Mouse (Mus musculus): ENCODE measurements around the gene Cdk4. TPM values are rescaled to one million over a fixed set of nuclear protein-coding genes. Genes with fewer than 3 reads are reported as not detected.
A peak's percentile ranks its signal among the peaks of the same experiment; 100 is the strongest.
"Not testable (repeated sequence)": the region's sequence is repeated elsewhere in the genome, so short reads cannot be mapped to it uniquely, and the experiment has no call there.

The Cdk4 gene
- total RNA-seq, 2 experiments from 2014 or later, result 43.3 to 46.9 TPM

DNA sequence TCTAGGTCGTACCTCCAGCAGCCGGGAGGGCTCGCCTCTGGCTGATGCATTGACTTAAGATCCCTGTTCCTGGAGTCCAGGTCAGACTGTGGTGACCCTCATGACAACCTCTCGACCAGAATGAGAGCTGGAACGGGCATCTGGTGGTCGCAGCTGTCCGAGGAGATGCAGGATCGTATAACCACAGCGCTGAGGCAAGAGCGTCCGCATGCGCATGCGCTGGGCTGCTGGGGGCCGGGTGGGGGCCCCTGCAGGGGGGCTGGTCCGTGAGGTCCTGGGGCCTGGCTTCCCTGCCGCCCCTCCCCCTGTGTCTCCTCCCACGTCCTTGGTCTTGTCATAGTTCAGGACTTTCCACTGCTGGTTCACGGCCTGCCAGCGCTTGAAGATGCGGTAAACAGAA is 6.8 kb upstream of the Cdk4 start:
- DNase-seq, result no peak

DNA sequence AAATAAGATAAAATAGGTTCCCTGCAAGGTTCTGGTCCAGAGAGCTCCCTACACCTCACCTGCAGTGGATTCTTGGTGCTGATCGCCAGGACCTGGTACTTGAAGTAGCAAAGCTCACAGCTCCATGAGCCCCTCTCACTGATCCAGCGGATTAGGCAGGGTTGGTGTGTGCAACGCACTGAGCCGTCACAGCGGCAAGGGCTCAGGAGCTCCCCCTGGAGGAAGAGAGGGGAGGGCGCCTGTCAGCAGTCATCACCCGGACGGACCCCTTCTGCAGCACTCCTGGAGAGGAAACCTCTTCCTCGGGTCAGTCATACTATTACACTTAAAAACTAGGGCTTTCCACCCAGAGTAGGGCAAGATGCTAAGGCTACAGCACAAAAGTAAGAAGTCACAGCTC is 5.2 kb upstream of the Cdk4 start:
- DNase-seq, result no peak

DNA sequence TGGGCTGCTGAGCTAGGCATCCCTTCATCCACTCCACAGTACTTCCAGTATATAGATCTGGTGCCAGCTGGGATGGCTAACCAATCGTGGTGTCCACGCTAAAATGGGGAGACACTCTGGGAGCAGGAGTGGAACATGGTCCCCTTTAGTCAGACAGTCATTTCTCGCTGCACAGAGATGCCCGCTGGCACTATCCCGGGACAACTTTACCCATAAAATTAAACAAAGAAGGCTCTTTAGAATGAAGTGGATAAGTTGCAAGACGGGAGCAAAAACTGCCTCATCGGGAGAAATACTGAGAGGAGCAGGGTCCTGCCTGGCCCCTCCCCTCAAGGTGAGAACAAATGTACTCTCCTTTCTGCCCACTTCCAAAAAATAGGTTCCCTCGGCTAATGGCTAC is 4.6 kb upstream of the Cdk4 start:
- DNase-seq, result no peak

DNA sequence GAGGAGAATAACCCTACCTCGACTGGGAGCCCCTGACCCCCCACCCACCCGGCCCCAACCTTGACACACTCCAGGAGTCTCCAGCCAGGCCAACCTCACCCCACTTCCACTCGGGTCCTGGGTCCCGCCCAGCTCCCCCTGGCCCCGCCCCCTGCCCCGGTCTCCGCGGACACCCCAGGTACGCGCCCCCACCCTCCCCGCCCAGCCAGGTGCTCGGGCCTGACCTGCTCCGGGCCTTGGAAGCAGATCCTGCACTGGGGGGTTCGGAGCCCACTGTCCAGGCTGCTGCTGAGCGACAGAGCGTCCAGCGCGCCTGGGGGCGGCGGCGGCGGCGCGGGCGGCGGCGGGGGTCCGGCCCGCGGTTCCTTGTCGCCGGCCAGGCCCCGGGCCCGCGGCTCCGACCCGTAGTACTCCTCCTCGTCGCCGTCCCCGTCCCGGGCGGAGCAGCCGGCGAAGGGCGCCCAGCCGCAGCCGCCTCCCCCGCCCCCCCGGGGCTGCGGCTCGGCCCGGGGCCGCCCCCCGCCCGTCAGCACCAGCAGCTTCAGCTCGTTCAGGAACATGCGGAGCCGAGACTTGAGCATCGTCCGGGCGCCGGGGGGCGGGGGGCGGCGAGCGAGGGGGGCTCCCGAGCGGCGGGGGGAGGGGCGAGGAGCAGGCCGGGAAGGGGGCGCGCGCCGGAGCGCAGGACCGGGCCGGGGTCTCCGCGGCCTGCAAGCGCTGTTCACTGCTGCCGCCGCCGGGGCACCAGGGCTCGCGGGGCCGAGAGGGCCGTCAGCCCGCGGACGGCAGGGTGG is 4.0 kb upstream of the Cdk4 start:
- no peak for DNase-seq

DNA sequence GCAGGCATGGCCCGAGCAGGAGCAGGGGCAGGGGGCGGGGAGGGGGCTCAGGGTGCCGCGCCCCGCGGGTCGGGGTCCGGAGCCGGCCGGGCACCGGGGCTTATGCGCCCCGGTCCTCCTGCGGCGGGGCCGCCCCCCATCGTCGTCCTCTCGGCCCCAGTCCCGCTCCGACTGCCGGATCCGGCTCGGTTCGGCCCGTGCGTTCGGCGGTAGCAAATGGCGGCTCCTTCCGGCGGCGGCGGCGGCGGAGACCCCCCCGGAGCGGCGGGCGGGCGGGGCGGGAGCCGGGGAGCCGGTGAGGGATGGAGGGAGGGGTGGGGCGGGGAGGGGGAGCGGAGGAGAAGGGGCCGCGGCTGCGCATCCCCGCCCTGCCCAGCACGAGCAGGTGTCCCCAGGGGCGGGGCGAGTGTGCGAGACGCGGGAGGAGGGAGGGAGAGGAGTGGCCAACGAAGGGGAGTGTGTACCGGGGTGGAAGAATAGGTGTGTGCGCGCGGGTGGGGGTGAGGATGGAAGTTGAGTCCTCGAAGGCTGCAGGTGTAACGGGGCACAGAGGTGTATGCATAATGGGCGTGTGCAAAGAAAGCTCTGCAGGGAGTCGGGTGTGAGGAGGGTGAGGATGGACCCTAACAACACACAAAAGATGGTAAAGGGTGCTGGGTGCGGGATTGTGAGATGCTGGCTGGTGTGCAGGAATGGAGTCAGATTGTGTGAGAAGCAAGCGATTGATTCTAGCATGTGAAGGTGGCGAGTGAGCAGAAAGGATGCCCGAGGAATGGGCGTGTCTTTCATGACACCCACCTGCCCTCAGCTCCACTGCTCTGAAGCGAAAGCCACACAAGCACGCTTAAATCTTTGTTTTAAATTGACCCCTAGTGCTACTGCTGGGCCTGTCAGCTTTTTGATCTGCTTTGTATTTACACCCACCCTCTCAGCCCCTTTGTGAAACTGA is 3.1 kb upstream of the Cdk4 start, which contains the start of gene March9:
TSS of gene March9 (minus strand) at position 217 of the 949 bp plus-strand sequence.
- DNase-seq, result peak; percentile 59

DNA sequence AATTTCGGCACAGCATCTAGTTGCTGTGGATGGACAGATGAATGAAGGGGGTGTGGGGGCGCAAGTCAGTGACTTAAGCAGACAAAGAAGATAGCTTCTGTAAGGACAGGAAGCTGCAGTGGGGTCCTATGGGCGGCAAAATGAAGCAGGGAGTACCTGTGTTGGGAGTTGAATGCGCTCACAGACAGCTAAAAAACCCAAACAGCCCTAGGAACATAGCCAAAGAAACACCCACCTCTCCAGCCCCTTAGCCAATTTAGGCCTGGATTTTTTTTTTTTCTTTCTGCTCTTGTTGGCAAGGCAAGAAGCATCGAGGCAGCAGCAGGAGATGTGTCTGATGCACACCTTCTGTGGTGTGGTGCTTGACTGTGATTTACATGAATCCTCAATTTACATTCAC is 2.2 kb upstream of the Cdk4 start:
- DNase-seq, result no peak

DNA sequence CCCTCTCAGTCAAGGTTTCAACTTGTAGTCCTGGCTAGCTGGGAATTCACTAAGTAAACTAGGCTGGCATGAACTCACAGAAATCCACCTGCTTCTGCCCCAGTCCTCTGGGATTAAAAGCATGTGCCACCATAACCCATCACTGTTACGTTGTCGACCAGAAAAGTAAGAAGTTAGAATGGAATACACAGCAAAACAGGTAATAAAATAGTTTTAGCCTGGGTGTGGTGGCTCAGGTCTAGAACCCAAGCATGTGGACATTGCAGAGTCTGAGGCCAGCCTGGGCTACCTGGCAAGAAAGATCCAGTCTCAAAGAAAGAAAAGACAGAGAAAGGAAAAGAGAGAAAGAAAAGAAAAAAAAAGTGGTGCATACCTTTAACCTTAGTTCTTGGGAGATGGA is 1.8 kb upstream of the Cdk4 start:
- DNase-seq, result no peak

DNA sequence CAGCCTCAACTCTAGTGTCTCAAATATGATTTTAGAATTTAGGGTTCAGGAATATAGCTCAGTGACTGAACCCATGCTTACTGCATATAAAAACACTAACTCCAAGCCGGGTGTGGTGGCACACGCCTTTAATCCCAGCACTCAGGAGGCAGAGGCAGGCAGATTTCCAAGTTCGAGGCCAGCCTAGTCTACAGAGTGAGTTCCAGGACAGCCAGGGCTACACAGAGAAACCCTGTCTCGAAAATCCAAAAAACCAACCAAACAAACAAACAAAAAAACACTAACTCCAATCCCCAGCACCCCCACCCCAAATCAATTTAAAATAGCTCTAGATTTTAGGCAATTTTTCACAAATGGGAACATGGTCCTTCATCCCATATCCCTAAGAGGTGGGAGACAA is 1.2 kb upstream of the Cdk4 start:
- not testable (repeated sequence) for DNase-seq

DNA sequence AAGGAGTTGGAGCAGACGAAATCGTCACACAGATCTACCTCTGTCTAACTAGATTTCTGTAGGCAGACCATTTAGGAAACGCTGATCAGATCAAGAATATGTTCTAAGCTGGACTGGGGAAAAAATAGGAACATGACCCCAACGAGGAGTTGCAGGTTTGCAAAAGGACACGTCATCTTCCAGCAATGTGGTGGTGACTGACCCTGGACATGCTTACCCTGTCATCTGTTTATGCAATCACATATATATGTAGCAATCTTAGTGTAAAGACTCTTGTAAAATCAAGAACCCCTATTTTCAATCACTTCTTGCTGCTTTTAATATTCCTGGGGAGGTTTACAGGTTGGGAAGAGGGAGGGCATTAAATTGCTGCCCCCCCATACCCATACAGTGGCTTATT is 831 bp upstream of the Cdk4 start:
- DNase-seq, result no peak

DNA sequence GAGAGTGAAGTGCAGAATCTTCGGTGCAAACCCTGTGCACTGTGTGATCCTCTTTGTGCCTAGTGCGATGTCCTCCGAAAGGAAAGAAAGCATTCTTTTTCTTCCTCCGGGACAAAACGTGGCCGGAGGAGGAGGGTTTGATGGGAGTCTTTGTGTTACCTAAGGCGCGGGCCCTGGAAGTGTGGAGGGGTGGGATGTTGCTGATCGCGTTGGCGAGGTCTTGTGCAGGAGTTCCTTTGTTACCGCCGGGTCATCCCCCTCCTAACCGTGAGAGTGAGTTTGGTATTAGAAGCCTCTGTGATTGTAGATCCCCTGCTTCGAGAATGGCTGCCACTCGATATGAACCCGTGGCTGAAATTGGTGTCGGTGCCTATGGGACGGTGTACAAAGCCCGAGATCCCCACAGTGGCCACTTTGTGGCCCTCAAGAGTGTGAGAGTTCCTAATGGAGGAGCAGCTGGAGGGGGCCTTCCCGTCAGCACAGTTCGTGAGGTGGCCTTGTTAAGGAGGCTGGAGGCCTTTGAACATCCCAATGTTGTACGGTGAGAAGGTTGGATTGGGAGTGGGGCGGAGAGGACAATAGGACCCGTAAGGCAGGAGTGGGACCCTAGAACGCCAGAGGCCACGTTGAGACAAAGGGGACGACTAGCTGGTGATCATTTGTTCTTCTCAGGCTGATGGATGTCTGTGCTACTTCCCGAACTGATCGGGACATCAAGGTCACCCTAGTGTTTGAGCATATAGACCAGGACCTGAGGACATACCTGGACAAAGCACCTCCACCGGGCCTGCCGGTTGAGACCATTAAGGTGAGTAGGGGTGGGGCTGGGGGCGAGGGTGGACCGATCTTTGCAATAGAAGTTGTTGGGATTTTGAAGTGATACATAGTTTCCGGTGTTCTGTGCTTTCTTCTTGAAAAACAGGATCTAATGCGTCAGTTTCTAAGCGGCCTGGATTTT is 858 bp downstream of the Cdk4 start:
- no peak for DNase-seq

DNA sequence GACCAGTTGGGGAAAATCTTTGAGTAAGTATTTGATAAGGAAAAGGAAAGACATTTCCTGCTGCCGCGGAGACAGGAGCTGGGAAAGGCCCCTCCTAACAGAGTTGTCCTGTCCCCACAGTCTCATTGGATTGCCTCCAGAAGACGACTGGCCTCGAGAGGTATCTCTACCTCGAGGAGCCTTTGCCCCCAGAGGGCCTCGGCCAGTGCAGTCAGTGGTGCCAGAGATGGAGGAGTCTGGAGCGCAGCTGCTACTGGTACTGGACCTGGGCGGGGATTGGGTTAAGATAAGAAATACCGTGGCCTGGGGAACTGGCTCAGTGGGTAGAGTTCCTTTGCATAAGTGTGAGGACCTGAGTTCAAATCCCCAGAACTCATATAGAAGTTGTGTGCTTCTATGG is 2.6 kb downstream of the Cdk4 start:
- no peak for DNase-seq

DNA sequence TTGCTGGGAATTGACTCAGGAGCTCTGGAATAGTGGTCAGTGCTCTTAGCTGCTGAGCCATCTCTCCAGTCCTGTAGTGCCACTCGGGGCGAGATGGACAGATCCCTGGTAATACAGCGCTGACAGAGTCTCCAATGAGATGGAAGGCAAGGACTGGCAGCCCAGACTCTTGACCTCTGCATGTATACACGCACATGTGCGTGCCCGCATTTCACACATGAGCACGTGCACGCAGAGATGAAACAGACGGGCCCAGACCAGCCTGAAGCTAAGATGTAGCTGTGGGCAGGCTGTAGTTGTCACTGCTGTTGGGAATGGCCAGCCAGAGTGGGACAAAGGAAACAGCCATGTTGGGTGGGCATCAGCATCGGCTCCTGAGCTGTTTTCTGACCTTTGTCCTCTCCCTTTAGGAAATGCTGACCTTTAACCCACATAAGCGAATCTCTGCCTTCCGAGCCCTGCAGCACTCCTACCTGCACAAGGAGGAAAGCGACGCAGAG is 3.2 kb downstream of the Cdk4 start:
- no peak for DNase-seq

DNA sequence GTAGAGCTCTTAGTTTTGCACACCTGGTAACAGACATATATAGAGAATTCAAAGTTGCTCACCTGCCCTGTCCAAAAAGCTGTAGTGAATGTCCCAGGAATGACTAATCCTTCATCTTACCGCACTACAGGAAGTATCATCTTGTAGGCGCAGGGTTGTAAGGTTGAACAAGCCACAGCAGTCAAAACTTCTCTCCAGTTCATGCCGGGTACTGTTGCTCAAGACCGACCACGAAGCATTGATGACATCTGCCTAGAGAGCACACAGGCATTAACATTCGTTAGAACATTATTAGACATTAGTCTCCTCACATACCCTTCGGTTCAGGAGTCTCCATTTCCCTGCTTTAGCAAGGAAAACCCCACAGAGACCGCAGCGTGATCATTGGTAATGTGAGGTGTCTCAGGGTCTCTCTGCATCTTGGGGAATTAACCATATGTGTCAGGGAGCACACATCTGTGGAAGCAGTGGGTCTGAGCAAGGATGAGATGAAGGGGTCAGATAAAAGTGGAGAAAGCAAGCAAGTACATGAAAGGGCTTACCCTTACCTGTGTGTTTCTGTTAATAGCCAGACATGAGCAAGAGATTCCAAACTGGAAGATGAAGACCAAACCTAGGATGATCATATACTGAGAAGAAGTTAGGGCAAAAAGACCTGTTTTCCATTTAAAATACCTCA is 5.2 kb downstream of the Cdk4 start:
- no peak for DNase-seq

DNA sequence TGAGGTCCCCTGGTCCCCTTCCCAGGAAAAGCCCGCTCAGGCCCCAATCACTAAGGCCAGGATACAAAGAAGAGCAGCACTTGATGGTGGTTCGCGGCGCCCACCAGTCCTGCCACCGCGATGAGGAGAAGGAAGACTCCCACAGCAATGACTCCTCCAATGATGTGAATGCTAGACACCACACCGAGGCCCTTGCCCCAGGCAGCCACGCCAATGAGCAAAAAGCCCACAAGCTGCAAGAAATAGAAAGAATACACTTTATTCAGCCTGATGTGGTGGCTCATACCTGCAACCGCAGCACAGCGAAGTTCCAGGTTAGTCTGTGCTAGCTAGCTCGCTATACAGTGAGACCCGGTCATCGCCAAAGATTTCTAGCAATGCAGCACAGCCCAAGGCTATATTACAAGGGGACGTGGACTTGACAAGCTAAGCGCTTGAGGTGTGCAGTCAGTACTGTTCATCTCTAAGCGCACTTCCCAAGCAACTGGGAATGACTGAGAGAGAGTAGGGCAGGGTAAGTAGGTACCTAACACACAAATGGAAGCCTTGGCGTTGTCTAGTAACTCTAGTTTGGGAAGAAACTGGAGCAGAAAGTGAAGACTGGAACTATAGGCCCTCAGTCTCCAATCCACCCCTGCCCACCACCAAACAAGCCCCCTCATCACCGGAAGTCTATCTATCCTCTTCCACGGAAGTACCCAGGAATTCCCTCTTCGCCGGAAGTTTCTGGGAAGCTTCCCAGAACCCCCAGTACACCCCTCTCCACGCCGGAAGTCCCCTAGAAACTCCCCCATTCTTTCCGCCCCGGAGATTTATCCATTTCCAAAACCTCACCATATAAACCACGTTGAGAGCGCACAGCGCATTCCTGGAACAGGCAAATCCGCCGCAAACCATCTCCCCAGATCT is 6.2 kb downstream of the Cdk4 start:
- no peak for DNase-seq

DNA sequence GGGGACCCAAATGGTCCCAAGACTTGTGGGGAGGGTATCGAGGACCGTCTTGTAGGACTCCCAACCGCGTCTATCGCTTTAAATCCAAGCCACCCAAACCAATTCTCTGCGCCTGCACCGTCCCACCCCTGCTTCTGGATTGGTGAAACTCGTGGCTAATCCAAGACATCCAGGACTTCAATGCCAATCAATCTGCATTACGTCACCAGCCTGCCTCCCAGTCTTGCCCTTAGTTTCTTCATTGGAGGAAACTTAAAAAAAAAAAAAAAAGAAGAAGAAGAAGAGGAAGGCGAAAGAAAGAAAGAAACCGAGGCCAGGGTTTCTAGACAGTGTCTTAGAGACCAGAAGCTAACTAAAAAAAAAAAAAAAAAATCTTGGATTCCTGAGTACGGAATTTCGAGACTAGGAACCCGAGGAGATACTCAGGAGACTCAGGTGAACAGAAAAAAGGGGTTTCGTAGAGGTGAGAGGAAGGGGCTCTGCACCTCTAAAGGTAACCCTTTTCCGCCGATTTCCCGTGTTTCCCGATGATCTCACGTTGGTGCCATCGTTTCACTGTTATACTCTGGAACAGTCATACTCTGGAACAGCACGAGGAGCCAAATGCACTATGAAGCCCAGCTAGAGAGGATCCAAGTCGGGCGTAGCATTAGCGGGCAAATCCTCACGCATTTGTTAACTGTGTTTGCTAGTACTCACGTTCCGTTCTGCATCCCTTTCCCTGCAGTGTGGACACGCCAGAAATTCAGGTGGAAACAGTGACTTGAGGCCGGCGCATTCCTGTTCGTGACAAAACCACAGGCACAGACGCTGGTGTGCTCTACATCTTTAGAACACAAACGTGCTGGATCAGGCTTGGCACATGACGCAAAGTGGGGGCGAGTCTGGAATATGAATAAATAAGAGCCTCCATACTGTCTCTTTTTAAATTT is 7.1 kb downstream of the Cdk4 start, which contains the start of gene Tspan31:
TSS of gene Tspan31 (minus strand) at position 75 of the 932 bp plus-strand sequence.
- peak; percentile 91 for DNase-seq

DNA sequence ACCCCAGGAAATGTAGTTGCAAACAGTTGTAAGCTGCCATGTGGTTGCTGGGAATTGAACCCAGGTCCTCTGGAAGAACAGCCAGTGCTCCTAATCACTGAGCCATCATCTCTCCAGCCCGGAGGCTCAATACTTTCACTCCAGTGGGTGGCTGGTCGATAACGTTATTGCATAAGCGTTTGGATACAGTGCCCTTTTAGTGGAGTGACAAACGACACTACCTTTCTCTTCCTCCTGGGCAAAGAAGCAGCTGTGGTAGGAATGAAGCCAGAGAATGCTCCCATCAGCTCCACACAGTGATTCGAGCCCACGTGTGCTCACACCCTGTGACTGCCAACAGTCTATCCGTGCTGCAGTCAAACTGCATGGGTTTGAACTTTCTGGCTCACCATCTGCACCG is 7.9 kb downstream of the Cdk4 start:
- DNase-seq, result no peak

DNA sequence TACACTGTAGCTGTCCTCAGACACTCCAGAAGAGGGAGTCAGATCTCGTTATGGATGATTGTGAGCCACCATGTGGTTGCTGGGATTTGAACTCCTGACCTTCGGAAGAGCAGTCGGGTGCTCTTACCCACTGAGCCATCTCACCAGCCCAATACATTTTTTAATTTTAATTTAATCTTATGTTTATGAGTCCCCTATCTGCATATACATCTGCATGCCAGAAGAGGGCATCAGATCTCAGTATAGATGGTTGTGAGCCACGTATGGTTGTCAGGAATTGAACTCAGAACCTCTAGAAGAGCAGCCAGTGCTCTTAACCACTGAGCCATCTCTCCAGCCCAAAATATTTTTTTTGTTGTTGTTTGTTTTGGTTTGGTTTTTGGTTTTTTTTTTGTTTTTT is 8.9 kb downstream of the Cdk4 start:
- DNase-seq, result not testable (repeated sequence)

DNA sequence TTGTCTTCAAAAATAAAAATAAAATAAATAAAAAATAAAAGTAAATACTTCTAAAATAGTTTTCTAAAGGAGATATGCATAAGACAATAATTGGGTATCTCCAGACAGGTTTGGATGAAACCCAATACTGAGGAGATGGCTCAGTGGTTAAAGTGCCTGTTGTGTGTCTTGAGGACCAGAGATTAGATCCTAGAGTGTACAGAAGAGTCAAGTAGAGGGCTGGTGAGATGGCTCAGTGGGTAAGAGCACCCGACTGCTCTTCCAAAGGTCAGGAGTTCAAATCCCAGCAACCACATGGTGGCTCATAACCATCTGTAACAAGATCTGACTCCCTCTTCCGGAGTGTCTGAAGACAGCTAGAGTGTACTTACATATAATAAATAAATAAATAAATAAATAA is 9.6 kb downstream of the Cdk4 start:
- DNase-seq, result not testable (repeated sequence)

DNA sequence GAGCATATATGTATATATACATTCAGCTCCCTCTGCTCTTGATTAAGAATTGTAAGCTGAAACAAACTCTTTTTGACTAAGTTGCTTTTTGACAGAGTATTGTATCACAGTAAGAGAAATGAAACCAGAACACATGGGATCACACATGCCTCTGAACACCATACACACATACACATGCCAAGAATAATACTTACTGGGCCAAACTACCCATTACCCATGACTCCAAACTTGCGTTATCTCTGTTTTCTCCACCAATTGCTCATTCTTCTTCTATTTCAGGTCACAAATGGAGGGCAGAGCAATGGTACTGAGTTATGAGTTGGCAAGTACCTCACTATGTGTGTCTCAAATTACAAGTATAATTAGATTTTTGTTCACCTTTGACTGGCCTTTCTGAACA is 10.6 kb downstream of the Cdk4 start:
- DNase-seq, result no peak
